Mouse (Mus musculus) lung, embryonic 14.5 days (tissue): ENCODE data around the gene Mef2b. TPM values are rescaled to one million over a fixed set of nuclear protein-coding genes. Genes with fewer than 3 reads are reported as not detected.

Experiments
- ATAC-seq: fragments of 200-750 bp; cut with Nextera tagmentation; 2 replicates; pipeline ENCODE4 v1.8.0; 2017; ENCODE audit warnings: mild to moderate bottlenecking, moderate TSS enrichment, moderate library complexity; ENCODE audit not compliant: insufficient read depth
- DNase-seq: peaks from one replicate; pipeline ENCODE4 v3.0.0-alpha.2; 2015
- H3K27ac ChIP-seq: fragments of 300-500 bp; sonication (generic); 2 replicates; pipeline ENCODE4 v1.5.1; 2014; ENCODE audit warnings: low read depth, mild to moderate bottlenecking, moderate library complexity
- H3K27me3 ChIP-seq: fragments of 300-500 bp; sonication (generic); 2 replicates; pipeline ENCODE4 v1.6.1; 2014; ENCODE audit warnings: low read length, control low read depth; ENCODE audit not compliant: insufficient read depth
- H3K36me3 ChIP-seq: fragments of 300-500 bp; sonication (generic); 2 replicates; pipeline ENCODE4 v1.6.1; 2014; ENCODE audit warnings: control low read depth; ENCODE audit not compliant: insufficient read depth
- H3K4me1 ChIP-seq: fragments of 300-500 bp; sonication (generic); 2 replicates; pipeline ENCODE4 v1.6.1; 2014; ENCODE audit warnings: antibody characterized with exemption, control low read depth; ENCODE audit not compliant: insufficient read depth
- H3K4me2 ChIP-seq: fragments of 300-500 bp; sonication (generic); 2 replicates; pipeline ENCODE4 v1.6.1; 2014; ENCODE audit warnings: mild to moderate bottlenecking
- H3K4me3 ChIP-seq: fragments of 300-500 bp; sonication (generic); 2 replicates; pipeline ENCODE4 v1.5.1; 2014; ENCODE audit warnings: low read depth, low read length
- H3K9ac ChIP-seq: fragments of 300-500 bp; sonication (generic); 2 replicates; pipeline ENCODE4 v1.6.1; 2014
- H3K9me3 ChIP-seq: fragments of 300-500 bp; sonication (generic); 2 replicates; pipeline ENCODE4 v1.6.1; 2016; ENCODE audit warnings: low read depth, low read length, control low read depth
- CTCF ChIP-seq: IDR thresholded peaks from 2 replicates; pipeline ENCODE4 v1.5.1; 2016; ENCODE audit warnings: antibody characterized with exemption, low read depth
- WGBS: fragments of 180-500 bp; shearing (Covaris S2); extraction: QIAGEN DNeasy Blood & Tissue Kit; methylation state at CpG from one replicate; pipeline ENCODE4 v1.1.7; 2014; 5-methylcytosine and 5-hydroxymethylcytosine counted together
- polyA plus RNA-seq: library from polyadenylated mRNA; unstranded; fragments of >200 nt; fragmentation: Nextera tagmentation; extraction: Ambion mirVana; gene quantifications from 2 replicates; pipeline ENCODE4 v1.2.1, GENCODE M21; 2014

Mef2b gene
- polyA plus RNA-seq, 1 experiment from 2014 or later = 0.28 TPM

DNA sequence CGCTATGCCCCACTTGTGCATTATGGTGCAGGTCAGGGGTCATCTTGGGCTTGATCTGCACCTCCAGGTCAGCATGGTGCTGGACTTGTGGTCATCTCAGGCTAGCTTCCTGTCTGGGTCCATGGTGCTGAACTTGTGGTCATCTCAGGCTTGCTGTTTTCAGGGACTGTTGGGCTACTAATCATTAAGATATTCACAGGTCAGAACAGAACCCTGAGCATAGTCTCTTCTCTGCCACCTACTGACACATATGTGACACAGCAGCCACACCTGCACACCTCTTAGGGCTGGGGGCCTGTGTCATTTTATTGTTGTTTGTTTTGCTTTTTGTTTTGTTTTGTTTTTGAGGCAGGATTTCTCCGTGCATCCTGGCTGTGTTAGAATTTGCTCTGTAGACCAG is 16.6 kb upstream of the Mef2b start:
- no peak overlapping the region for H3K4me3 ChIP-seq
- WGBS = 58% methylated on average over 2 of the region's 2 CpGs
- ATAC-seq (no peak), DNase-seq (no peak)
- H3K9me3 ChIP-seq = no peaks in the 10 kb centered on the region
- no peak overlapping the region for H3K27ac ChIP-seq
- no peak overlapping the region for H3K9ac ChIP-seq
- peak; percentile 47 for TF ChIP-seq CTCF
- H3K4me2 ChIP-seq = no peak overlapping the region
- no peaks in the 10 kb centered on the region for H3K36me3 ChIP-seq
- H3K4me1 ChIP-seq = no peaks in the 10 kb centered on the region
- H3K27me3 ChIP-seq = peaks cover 29% of the 10 kb centered on the region

GRCm38 (mm10) chr8:70124992-70125391 is 14.5 kb upstream of the Mef2b start:
- H3K9ac ChIP-seq = no peak overlapping the region
- no peak for TF ChIP-seq CTCF
- WGBS = 60% methylated on average over 8 of the region's 8 CpGs
- no peaks in the 10 kb centered on the region for H3K36me3 ChIP-seq
- H3K27ac ChIP-seq = no peak overlapping the region
- 0 out of 2 replicates have a peak, but pooled peaks cover 4% of the 10 kb centered on the region for H3K4me1 ChIP-seq
- DNase-seq (no peak), ATAC-seq (no peak)
- H3K9me3 ChIP-seq = no peaks in the 10 kb centered on the region
- H3K27me3 ChIP-seq = peaks cover 9% of the 10 kb centered on the region
- H3K4me3 ChIP-seq = no peak overlapping the region
- H3K4me2 ChIP-seq = no peak overlapping the region

GRCm38 (mm10) chr8:70128435-70128834 is 11.1 kb upstream of the Mef2b start:
- ATAC-seq = no peak
- Histone ChIP-seq H3K4me3 (no peak overlapping the region), H3K9ac (no peak overlapping the region), H3K27me3 (no peaks in the 10 kb centered on the region), H3K9me3 (no peaks in the 10 kb centered on the region), H3K27ac (no peak overlapping the region), H3K36me3 (peaks cover 13% of the 10 kb centered on the region), H3K4me2 (no peak overlapping the region), H3K4me1 (0 out of 2 replicates have a peak, but pooled peaks cover 4% of the 10 kb centered on the region)
- peak; percentile 31 for DNase-seq
- TF ChIP-seq CTCF = no peak
- 62% methylated on average over 3 of the region's 3 CpGs for WGBS

- TF ChIP-seq CTCF = no peak
Observed at GRCm38 (mm10) chr8:70129309-70129952, 10.1 kb upstream of the Mef2b start.

DNA sequence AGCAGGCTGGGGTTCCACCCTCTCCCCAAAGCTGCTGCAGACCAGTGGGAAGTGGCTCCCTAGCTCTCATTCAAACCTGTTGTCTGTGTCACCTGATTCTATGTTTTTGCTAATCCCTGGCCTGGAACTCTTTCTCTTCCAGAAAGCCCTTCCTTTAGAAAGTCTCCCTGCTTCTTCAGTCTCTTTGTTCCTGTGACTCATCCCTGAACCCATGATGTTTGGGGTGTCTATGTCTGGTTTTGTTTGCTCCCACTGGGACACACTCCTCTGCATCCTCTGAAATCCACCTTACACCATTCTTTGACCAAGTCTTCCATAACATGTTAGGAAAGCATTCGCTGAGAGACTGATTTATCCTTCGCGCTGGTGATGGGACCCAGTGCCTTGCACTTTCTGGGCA is 9.4 kb upstream of the Mef2b start:
- DNase-seq = no peak
- no peaks in the 10 kb centered on the region for H3K9me3 ChIP-seq
- no peak overlapping the region for H3K9ac ChIP-seq
- ATAC-seq = no peak
- H3K36me3 ChIP-seq = peaks cover 29% of the 10 kb centered on the region
- H3K4me2 ChIP-seq = no peak overlapping the region
- H3K27me3 ChIP-seq = no peaks in the 10 kb centered on the region
- no peak overlapping the region for H3K27ac ChIP-seq
- 0 out of 2 replicates have a peak, but pooled peaks cover 4% of the 10 kb centered on the region for H3K4me1 ChIP-seq
- WGBS = 82% methylated on average over 3 of the region's 3 CpGs
- no peak overlapping the region for H3K4me3 ChIP-seq
- TF ChIP-seq CTCF = no peak

More at GRCm38 (mm10) chr8:70129309-70129952, 10.1 kb upstream of the Mef2b start:
- H3K4me3 ChIP-seq = no peak overlapping the region
- no peak overlapping the region for H3K4me2 ChIP-seq
- DNase-seq (no peak), ATAC-seq (no peak)
- 52% methylated on average over 9 of the region's 9 CpGs for WGBS
- H3K9ac ChIP-seq = no peak overlapping the region
- H3K27ac ChIP-seq = no peak overlapping the region
- H3K9me3 ChIP-seq = no peaks in the 10 kb centered on the region
- no peaks in the 10 kb centered on the region for H3K27me3 ChIP-seq
- H3K4me1 ChIP-seq = 0 out of 2 replicates have a peak, but pooled peaks cover 4% of the 10 kb centered on the region
- H3K36me3 ChIP-seq = peaks cover 23% of the 10 kb centered on the region

- Histone ChIP-seq H3K9ac (peak within 1 kb of the TSS; percentile 78), H3K27me3 (no peaks in the 10 kb centered on the region), H3K27ac (peak within 1 kb of the TSS; percentile 12; the same call in 1 of the 2 replicates), H3K9me3 (no peaks in the 10 kb centered on the region), H3K4me2 (peak within 1 kb of the TSS; percentile 87), H3K4me1 (0 out of 2 replicates have a peak, but pooled peaks cover 4% of the 10 kb centered on the region), H3K36me3 (peaks cover 40% of the 10 kb centered on the region), H3K4me3 (peak within 1 kb of the TSS; percentile 80)
- DNase-seq (peak; percentile 92), ATAC-seq (peak; percentile 90)
- 2% methylated on average over 37 of the region's 37 CpGs for WGBS
- no peak for TF ChIP-seq CTCF
Observed at GRCm38 (mm10) chr8:70131166-70131883, 8.2 kb upstream of the Mef2b start, which contains the start of gene Nr2c2ap. Gene Nr2c2ap (plus strand): TSS chr8:70131333.

- DNase-seq (no peak), ATAC-seq (no peak)
- H3K27me3 ChIP-seq = no peaks in the 10 kb centered on the region
- H3K9me3 ChIP-seq = no peaks in the 10 kb centered on the region
- H3K4me2 ChIP-seq = no peak overlapping the region
- H3K9ac ChIP-seq = no peak overlapping the region
- H3K36me3 ChIP-seq = peaks cover 46% of the 10 kb centered on the region
- no peak for TF ChIP-seq CTCF
- no peak overlapping the region for H3K4me3 ChIP-seq
- no peak overlapping the region for H3K27ac ChIP-seq
- no peaks in the 10 kb centered on the region for H3K4me1 ChIP-seq
- 91% methylated on average over 5 of the region's 5 CpGs for WGBS
Observed at GRCm38 (mm10) chr8:70134086-70134485, 5.4 kb upstream of the Mef2b start.
